Mouse (Mus musculus) 3T3-L1 (cell line): ENCODE measurements around the gene Rrp1.

Experiments
- DNase-seq: peaks from one replicate; pipeline ENCODE4 v3.0.0-alpha.2; 2015; ENCODE audit warnings: low read depth, low spot score

The Rrp1 gene

GRCm38 (mm10) chr10:78412319-78413151, at the start of gene Rrp1:
TSS of gene Rrp1 (minus strand) at chr10:78413043.
- peak; percentile 93 for DNase-seq

DNA sequence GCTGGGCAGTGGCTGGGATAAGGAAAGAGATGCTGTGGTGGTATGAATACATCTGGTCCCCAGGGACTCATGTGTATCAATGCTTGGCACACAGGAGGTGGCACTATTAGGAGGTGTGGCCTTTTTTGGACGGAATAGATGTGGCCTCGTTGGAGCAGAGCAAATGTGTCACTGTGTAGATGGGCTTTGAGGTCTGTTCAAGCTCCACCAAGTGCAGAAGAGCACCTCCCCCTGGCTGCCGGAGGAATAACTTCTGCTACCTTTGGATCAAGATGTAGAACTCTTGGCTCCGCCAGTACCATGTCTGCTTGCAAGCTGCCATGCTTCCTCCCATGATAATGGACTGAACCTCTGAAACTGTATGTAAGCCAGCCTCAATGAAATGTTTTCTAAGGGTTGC, 48.9 kb upstream of the Rrp1 start:
- DNase-seq: no peak

DNA sequence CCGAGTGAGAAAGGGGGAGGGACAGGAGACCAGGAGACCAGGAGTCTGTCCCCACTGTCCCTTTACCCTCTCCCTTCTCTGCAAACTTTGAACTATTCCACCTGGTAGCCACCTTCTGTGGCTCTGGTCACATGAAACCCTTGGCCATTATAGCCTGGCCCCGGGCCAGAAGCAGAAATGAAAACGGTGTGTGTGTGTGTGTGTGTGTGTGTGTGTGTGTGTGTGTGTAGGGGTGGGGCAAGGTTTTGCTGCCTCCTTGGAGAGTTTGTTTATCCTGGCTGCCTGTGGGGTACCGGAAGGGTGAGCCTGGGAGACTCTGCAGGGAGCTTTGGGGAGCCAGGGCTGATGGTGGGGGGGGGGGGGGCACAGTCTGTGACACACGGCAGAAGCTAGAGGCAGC, 47.6 kb upstream of the Rrp1 start:
- no peak for DNase-seq

DNA sequence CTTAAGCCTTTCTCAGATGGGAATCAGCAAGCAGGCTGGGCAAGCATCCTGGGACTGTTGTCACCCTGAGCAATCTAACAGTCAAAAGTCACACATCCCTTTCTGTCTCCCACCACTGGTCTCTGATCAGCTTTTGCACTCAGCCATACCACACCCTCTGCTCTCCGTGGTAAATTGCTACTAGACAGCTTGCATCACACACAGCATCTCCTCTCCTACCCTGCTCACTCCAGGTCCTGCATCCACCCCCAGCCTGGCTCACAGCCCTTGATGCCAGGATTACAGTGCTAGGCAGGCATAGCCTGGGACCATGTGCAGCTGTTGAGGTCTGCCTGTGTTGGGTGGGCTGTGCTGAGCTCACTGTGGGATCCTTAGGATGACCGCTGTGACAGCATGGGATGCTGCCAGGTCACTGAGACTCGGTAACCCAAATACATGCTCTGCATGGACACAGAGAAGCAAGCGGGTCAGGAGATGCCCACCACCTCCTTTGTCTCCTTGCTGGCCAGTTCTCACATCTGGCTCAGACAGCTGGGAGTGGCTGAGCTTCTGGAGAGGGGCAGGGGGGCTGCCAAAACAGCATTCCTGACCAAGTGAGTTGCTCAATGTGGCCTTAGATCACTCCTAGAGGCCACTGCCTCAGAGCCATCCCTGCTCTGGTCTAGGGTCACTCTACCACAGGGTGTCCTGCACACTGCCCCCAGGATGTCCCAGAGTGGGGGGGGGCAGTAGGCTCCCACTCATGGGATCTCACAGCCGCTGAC, 45.7 kb upstream of the Rrp1 start:
- DNase-seq: peak; percentile 84

DNA sequence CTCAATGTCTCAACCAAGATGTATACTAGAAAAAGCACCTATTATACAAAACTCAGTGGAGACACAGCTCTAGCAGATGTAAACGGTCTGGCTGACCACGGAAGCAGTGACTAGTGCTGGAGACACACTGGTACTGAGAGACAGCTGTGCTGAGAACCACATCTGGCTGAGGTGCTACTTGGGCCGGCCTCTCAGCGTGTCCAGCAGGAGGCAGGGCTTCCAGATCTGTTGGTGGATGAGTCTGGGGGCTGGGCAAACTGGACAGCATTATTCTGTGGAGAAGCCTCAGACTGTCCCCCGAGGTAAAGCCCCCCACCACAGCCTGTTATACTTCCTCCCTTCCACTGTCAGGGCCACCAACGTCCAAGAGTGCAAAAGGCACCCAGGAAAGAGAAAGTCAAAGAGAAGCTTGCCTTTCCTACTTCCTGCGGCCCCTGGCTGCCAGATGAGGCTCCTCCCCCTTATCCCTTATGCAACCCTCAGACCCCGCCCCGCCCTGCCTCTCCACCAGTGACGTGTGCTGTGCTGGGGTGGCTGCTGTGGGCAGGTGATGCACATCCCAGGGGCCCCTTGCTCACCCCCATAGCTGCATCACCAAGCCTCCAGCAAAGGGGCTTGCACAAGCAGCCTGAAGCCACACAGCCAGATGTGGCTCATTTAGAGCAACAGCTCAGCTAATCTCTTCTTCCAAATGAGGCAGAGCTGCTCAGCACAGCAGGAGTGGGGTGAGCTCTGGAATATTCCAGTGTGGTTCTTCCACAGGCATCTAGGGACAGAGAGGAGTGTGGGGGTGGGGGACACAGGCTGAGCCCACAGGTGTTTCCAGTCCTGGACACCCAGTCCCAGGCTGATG, 44.9 kb upstream of the Rrp1 start:
- DNase-seq: peak; percentile 86

- no peak for DNase-seq
Measured at GRCm38 (mm10) chr10:78456696-78457095, 43.9 kb upstream of the Rrp1 start.

- no peak for DNase-seq
Measured at GRCm38 (mm10) chr10:78452641-78453040, 39.8 kb upstream of the Rrp1 start.

- DNase-seq: no peak
Measured at GRCm38 (mm10) chr10:78450761-78451160, 37.9 kb upstream of the Rrp1 start.

DNA sequence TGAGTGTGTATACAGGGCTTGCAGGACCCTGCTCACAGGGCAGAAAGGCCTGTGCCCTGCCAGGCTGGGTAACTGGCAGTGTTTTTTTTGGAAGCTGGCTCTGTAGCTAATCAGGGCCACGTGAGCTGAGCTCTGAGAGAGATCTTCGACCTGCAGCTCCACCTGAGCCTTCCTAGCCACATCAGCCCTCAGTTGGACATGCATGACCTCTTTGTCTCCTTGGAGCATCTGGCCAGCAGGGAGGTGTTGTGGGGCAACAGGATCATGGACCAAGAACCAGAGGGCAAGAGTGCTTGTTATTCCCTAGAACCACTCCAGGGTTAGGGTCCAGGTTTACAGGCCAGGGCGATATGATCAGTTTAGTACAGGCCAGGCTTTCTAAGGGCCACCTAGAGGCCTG, 34.6 kb upstream of the Rrp1 start:
- DNase-seq: no peak

DNA sequence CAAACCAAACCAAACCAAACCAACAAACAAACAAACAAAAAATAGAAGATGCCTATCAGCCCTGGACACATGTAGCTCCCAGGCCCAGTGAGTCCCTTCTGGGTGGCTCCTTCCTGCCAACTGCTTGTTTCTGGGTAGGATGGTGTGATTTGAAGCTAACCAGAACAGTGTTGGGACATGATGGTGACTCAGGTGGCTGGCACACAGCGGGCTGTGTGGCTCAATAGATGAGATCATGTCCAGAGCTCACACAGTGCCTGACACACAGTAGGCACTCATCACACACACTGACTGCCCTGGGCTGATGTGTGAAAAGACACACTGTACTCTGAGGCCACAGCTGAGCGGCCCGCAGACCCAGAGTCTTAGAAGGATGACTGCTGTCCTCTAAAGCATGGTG, 33.4 kb upstream of the Rrp1 start:
- no peak for DNase-seq

- no peak for DNase-seq
Measured at GRCm38 (mm10) chr10:78442292-78442691, 29.4 kb upstream of the Rrp1 start.

- DNase-seq: no peak
Measured at GRCm38 (mm10) chr10:78441606-78442005, 28.8 kb upstream of the Rrp1 start.

- peak; percentile 48 for DNase-seq
Measured at GRCm38 (mm10) chr10:78440812-78441211, 28.0 kb upstream of the Rrp1 start.

DNA sequence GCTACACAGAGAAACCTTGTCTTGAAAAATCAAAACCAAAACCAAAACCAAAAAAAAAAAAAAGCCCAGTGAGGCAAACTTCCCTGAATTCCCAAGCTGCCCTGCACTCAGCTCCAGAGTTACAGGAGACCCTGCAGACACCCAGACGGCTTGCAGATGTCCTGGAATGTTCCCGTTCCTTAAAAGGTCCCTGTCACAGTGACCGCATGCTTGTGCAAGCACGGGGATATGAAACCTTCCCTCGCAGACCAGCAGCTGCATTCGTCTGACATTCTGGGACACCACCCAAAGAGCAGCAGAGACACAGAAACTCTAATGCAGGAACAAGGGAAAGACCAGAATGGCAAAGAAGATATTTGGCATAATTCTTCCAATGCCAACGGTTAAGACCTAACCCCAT, 27.1 kb upstream of the Rrp1 start:
- DNase-seq: no peak

DNA sequence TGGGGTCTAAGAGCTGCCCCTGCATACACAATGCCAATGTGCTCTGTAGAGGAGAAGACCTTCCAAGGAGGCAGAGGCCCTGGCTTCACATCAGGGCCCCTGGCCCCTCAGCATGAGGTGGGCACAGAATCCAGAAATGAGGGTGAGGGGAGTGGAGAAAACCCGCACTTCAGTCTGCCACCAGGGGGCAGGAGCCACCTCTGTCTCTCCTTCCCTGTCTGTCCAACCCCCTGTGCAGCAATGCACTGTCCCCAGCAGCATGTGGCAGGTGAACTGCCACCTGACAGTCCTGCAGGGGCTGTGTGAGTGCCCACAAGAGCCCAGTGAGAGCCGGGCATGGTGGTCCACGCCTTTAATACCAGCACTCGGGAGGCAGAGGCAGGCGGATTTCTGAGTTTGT, 26.7 kb upstream of the Rrp1 start:
- no peak for DNase-seq

- peak; percentile 83 for DNase-seq
Measured at GRCm38 (mm10) chr10:78438094-78438493, 25.3 kb upstream of the Rrp1 start.

GRCm38 (mm10) chr10:78432853-78433252, 20.0 kb upstream of the Rrp1 start:
- no peak for DNase-seq

DNA sequence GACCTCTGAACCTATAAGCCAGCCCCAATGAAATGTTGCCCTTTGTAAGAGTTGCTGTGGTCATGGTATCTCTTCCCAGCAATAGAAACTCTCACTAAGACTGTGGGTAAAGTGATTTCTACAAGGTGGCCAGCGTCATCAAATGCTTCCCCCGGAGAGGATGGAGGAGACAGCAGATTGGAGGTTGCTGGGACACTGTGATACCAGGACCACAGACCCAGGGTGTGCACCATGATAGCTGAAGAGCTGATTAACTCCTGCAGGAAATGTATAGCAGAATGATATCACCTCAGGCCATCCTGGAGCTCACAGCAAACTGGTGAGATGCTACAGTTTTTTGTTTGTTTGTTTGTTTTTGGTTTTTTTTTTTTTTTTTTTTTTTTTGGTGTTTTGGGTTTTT, 16.9 kb upstream of the Rrp1 start:
- DNase-seq: no peak

DNA sequence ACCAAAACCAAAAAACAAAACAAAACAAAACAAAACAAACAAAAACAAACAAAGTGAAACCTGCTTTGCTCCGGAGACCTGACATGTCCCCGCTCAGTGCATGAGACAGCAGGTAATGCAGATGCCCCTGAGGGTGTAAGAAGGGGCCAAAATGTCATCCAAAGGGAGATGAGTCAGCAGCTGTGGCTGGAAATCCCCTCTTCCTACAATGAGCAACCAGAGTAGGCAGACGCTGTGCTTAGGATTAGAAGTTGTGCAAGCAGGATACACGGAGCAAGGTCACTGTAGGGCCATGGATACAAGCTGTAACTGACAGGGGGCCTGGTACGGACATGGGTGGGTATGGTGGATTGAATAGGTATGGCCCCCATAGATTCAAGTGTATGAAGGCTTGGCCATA, 16.3 kb upstream of the Rrp1 start:
- DNase-seq: peak; percentile 89

GRCm38 (mm10) chr10:78428070-78428469, 15.2 kb upstream of the Rrp1 start:
- DNase-seq: no peak

DNA sequence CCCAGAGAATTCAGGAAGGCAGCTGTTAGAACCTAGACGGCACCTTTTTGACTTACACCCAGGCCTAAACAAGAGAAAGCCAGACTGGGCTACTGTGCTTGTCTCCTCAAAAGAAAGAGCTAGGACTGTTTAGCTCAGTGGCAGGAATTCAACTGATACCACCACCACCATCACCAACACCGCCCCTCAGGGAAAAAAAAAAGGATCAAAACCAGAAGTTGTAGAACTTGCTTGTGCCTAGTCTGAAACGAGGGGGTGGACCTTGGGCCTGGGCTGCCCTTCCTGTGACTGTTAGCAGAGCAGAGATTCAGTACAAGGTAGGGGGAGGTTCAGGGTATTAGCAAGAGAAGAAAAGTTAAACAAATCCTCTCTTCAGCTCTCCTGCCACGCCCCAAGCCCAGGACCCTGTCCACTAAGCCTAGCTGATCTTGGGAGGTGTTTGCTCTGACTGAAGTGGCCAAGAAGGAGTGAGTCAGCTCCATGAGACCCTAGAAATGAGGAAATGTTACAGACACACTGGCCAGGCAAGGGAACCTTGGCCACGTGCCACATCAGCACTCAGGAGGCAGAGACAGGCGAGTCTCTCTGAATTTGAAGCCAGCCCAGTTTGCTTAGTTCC, 13.4 kb upstream of the Rrp1 start:
- peak; percentile 56 for DNase-seq
